Mouse (Mus musculus): ENCODE measurements around the gene Gm28048. TPM values are rescaled to one million over a fixed set of nuclear protein-coding genes. Genes with fewer than 3 reads are reported as not detected.

Gene Gm28048
- polyA plus RNA-seq, 1 experiment from 2014 or later, result 4.4 TPM

DNA sequence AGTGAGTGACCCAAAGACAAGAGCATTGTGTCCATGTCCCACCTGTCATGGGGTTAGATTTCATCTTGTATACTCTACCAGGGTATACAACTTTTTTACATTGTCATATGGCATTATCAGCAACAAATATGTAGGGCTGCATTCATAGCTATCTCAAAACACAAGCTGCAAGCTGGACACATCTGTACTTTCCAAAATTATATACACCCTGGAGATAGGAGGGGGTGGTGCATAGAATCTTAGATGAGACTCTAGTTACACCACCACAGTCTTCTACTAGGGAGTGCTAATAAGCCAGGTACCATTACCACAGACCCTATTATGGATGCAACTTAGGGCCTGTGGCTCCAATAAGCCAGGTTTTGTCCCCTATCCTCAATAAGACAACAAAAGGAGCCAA, 173.8 kb downstream of the Gm28048 start:
- Histone ChIP-seq H3K4me3 (no peak overlapping the region), H3K9me3 (no peaks in the 10 kb centered on the region), H3K27me3 (ENCODE audit: poor library complexity, severe bottlenecking) (no peaks in the 10 kb centered on the region), H3K27ac (no peak overlapping the region), H3K36me3 (replicated peaks) (no peaks in the 10 kb centered on the region), H3K4me1 (no peaks in the 10 kb centered on the region)
- no peak for DNase-seq (ENCODE audit: extremely low spot score, low spot score)

- no peak overlapping the region for H3K4me3 ChIP-seq
- H3K9me3 ChIP-seq, result no peaks in the 10 kb centered on the region; the same call in 1 of the 2 replicates
- no peaks in the 10 kb centered on the region for H3K36me3 ChIP-seq (replicated peaks)
- 92% methylated on average over 1 of the region's 1 CpGs for WGBS
- H3K4me1 ChIP-seq, result peaks cover 4% of the 10 kb centered on the region
- no peak overlapping the region for H3K27ac ChIP-seq
- no peaks in the 10 kb centered on the region for H3K27me3 ChIP-seq (ENCODE audit: poor library complexity, severe bottlenecking)
- no peak for DNase-seq (ENCODE audit: extremely low spot score, low spot score)
Observed at GRCm38 (mm10) chr11:22805171-22805570, 176.7 kb downstream of the Gm28048 start.

DNA sequence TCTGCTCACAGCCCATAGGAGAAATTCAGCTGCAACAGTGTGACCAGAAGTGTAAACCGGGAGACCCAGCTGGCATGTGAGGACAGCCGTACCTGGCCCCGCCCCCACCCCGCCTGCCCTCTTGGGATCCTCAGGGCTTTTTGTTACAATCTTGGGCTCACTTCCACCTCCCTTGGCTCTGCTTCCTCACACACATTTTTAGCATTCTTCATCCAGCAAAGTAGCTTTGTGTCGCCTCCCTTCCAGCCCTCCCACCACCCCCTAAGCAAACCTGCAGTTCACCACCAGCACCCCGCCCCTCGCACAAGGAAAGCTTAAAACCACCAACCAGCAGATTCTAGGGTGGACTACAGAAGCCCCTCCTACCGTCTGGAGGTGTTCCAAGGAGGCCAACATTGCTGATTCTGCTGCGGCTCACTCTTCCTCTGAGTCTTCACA, 181.9 kb downstream of the Gm28048 start:
- H3K27ac ChIP-seq, result peak overlapping the region; percentile 53
- 26% methylated on average over 9 of the region's 9 CpGs for WGBS
- no peaks in the 10 kb centered on the region for H3K36me3 ChIP-seq (replicated peaks)
- DNase-seq (ENCODE audit: extremely low spot score, low spot score), result no peak
- peaks cover 12% of the 10 kb centered on the region for H3K4me1 ChIP-seq
- H3K27me3 ChIP-seq (ENCODE audit: poor library complexity, severe bottlenecking), result no peaks in the 10 kb centered on the region
- H3K9me3 ChIP-seq, result no peaks in the 10 kb centered on the region; the same call in 1 of the 2 replicates
- H3K4me3 ChIP-seq, result no peak overlapping the region

GRCm38 (mm10) chr11:22798916-22799315, 183.0 kb downstream of the Gm28048 start:
- Histone ChIP-seq H3K27ac (no peak overlapping the region), H3K4me3 (no peak overlapping the region), H3K27me3 (ENCODE audit: poor library complexity, severe bottlenecking) (no peaks in the 10 kb centered on the region), H3K36me3 (replicated peaks) (no peaks in the 10 kb centered on the region), H3K9me3 (no peaks in the 10 kb centered on the region; the same call in 1 of the 2 replicates), H3K4me1 (peaks cover 12% of the 10 kb centered on the region)
- DNase-seq (ENCODE audit: extremely low spot score, low spot score), result no peak
- WGBS, result 72% methylated on average over 5 of the region's 5 CpGs

GRCm38 (mm10) chr11:22794734-22795133, 187.2 kb downstream of the Gm28048 start:
- Histone ChIP-seq H3K9me3 (no peaks in the 10 kb centered on the region), H3K4me1 (peaks cover 4% of the 10 kb centered on the region), H3K27me3 (ENCODE audit: poor library complexity, severe bottlenecking) (no peaks in the 10 kb centered on the region), H3K27ac (no peak overlapping the region), H3K36me3 (replicated peaks) (no peaks in the 10 kb centered on the region), H3K4me3 (no peak overlapping the region)
- DNase-seq (ENCODE audit: extremely low spot score, low spot score), result no peak
- WGBS, result 77% methylated on average over 1 of the region's 1 CpGs

DNA sequence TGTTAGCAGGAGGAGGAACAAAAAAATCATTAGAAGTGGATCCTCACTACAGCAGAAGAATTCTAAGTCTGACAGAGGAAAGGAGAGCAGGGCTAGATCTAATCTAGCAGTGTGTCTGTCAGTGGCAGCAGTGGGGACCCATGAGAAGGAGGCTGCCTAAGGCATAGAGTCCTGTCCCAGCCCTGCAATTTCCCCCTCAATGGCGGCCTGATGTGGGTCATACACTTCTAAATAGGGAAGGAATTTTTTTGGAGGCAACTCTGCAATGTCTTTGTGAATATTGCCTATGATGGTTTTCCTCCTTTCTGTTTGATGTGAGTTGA, 188.0 kb downstream of the Gm28048 start:
- no peak for DNase-seq (ENCODE audit: extremely low spot score, low spot score)
- WGBS, result 83% methylated on average over 1 of the region's 1 CpGs
- no peaks in the 10 kb centered on the region for H3K27me3 ChIP-seq (ENCODE audit: poor library complexity, severe bottlenecking)
- no peaks in the 10 kb centered on the region for H3K36me3 ChIP-seq (replicated peaks)
- H3K4me1 ChIP-seq, result no peaks in the 10 kb centered on the region
- no peaks in the 10 kb centered on the region for H3K9me3 ChIP-seq
- no peak overlapping the region for H3K27ac ChIP-seq
- H3K4me3 ChIP-seq, result no peak overlapping the region

- Histone ChIP-seq H3K9me3 (no peaks in the 10 kb centered on the region), H3K4me3 (no peak overlapping the region), H3K4me1 (no peaks in the 10 kb centered on the region), H3K27ac (no peak overlapping the region), H3K27me3 (ENCODE audit: poor library complexity, severe bottlenecking) (no peaks in the 10 kb centered on the region), H3K36me3 (replicated peaks) (no peaks in the 10 kb centered on the region)
- DNase-seq (ENCODE audit: extremely low spot score, low spot score), result no peak
- WGBS, result 83% methylated on average over 3 of the region's 3 CpGs
Observed at GRCm38 (mm10) chr11:22793176-22793880, 188.6 kb downstream of the Gm28048 start.

- Histone ChIP-seq H3K27me3 (ENCODE audit: poor library complexity, severe bottlenecking) (no peaks in the 10 kb centered on the region), H3K36me3 (replicated peaks) (no peaks in the 10 kb centered on the region), H3K4me1 (no peaks in the 10 kb centered on the region), H3K27ac (no peak overlapping the region), H3K9me3 (no peaks in the 10 kb centered on the region), H3K4me3 (no peak overlapping the region)
- 93% methylated on average over 1 of the region's 1 CpGs for WGBS
- DNase-seq (ENCODE audit: extremely low spot score, low spot score), result no peak
Observed at GRCm38 (mm10) chr11:22792149-22792548, 189.7 kb downstream of the Gm28048 start.

- Histone ChIP-seq H3K27me3 (ENCODE audit: poor library complexity, severe bottlenecking) (no peaks in the 10 kb centered on the region), H3K4me1 (no peaks in the 10 kb centered on the region), H3K36me3 (replicated peaks) (no peaks in the 10 kb centered on the region), H3K9me3 (no peaks in the 10 kb centered on the region), H3K4me3 (no peak overlapping the region), H3K27ac (no peak overlapping the region)
- no peak for DNase-seq (ENCODE audit: extremely low spot score, low spot score)
- 85% methylated on average over 5 of the region's 5 CpGs for WGBS
Observed at GRCm38 (mm10) chr11:22791726-22792125, 190.2 kb downstream of the Gm28048 start.

- H3K9me3 ChIP-seq, result no peaks in the 10 kb centered on the region
- DNase-seq (ENCODE audit: extremely low spot score, low spot score), result no peak
- no peaks in the 10 kb centered on the region for H3K27me3 ChIP-seq (ENCODE audit: poor library complexity, severe bottlenecking)
- H3K36me3 ChIP-seq (replicated peaks), result no peaks in the 10 kb centered on the region
- WGBS, result 87% methylated on average over 2 of the region's 2 CpGs
- H3K27ac ChIP-seq, result no peak overlapping the region
- H3K4me1 ChIP-seq, result peaks cover 1% of the 10 kb centered on the region; the same call in 1 of the 2 replicates
- no peak overlapping the region for H3K4me3 ChIP-seq
Observed at GRCm38 (mm10) chr11:22787833-22788232, 194.1 kb downstream of the Gm28048 start.

Other genes starting within 250 kb of the Gm28048 start
- 1.6 and 1.7 TPM in 2 replicates for gene B3gnt2, start 121.1 kb downstream of the Gm28048 start, polyA plus RNA-seq (2016; fragmentation: Nextera tagmentation; extraction: Ambion mirVana)
- gene Zrsr1, start 10.1 kb downstream of the Gm28048 start, polyA plus RNA-seq (2016; fragmentation: Nextera tagmentation; extraction: Ambion mirVana), result 2.4 and 2.8 TPM in 2 replicates
- gene Commd1, start 292 bp upstream of the Gm28048 start, polyA plus RNA-seq (2016; fragmentation: Nextera tagmentation; extraction: Ambion mirVana), result 385 and 388 TPM in 2 replicates
- 422 and 434 TPM in 2 replicates for gene Cct4, start 8.4 kb upstream of the Gm28048 start, polyA plus RNA-seq (2016; fragmentation: Nextera tagmentation; extraction: Ambion mirVana)
- gene Fam161a, start 25.4 kb upstream of the Gm28048 start, polyA plus RNA-seq (2016; fragmentation: Nextera tagmentation; extraction: Ambion mirVana), result 1.8 and 2.2 TPM in 2 replicates